Mouse (Mus musculus) hindbrain, embryonic 15.5 days (tissue): ENCODE results near the gene Ube2h. TPM values are rescaled to one million over a fixed set of nuclear protein-coding genes. Genes with fewer than 3 reads are reported as not detected.
"Not testable (repeated sequence)": the region's sequence is repeated elsewhere in the genome, so short reads cannot be mapped to it uniquely, and the experiment has no call there.

Experiments
- ATAC-seq: fragments of 200-750 bp; cut with Nextera tagmentation; 2 replicates; pipeline ENCODE4 v1.8.0; 2017; ENCODE audit warnings: low read depth, moderate number of reproducible peaks, moderate TSS enrichment; ENCODE audit not compliant: low FRiP score
- H3K27ac ChIP-seq: fragments of 300-500 bp; sonication (generic); replicated peaks from 2 replicates; pipeline ENCODE4 v1.5.1; 2015; ENCODE audit warnings: mild to moderate bottlenecking, inconsistent platforms
- H3K27me3 ChIP-seq: fragments of 300-500 bp; sonication (generic); 2 replicates; pipeline ENCODE4 v1.6.1; 2015; ENCODE audit warnings: control low read depth, inconsistent platforms
- H3K36me3 ChIP-seq: fragments of 300-500 bp; sonication (generic); 2 replicates; pipeline ENCODE4 v1.6.1; 2015; ENCODE audit warnings: control low read depth, inconsistent platforms
- H3K4me1 ChIP-seq: fragments of 300-500 bp; sonication (generic); replicated peaks from 2 replicates; pipeline ENCODE4 v1.6.1; 2015; ENCODE audit warnings: control low read depth, inconsistent platforms
- H3K4me2 ChIP-seq: fragments of 300-500 bp; sonication (generic); 2 replicates; pipeline ENCODE4 v1.6.1; 2015; ENCODE audit warnings: moderate library complexity, mild to moderate bottlenecking, inconsistent platforms
- H3K4me3 ChIP-seq: fragments of 300-500 bp; sonication (generic); 2 replicates; pipeline ENCODE4 v1.5.1; 2015; ENCODE audit warnings: mild to moderate bottlenecking, inconsistent platforms
- H3K9ac ChIP-seq: fragments of 300-500 bp; sonication (generic); 2 replicates; pipeline ENCODE4 v1.6.1; 2015; ENCODE audit warnings: inconsistent platforms
- H3K9me3 ChIP-seq: fragments of 300-500 bp; sonication (generic); 2 replicates; pipeline ENCODE4 v1.6.1; 2016; ENCODE audit warnings: control low read depth, inconsistent platforms
- WGBS: fragments of 180-500 bp; shearing (Covaris S2); methylation state at CpG from one replicate; pipeline ENCODE4 v1.1.7; 2015; 5-methylcytosine and 5-hydroxymethylcytosine counted together
- polyA plus RNA-seq: library from polyadenylated mRNA; unstranded; fragments of >200 nt; fragmentation: Nextera tagmentation; extraction: Ambion mirVana; gene quantifications from 2 replicates; pipeline ENCODE4 v1.2.1, GENCODE M21; 2015

Gene Ube2h
- polyA plus RNA-seq, 1 experiment from 2014 or later = 59.5 TPM

GRCm38 (mm10) chr6:30321002-30321401 lies 16.7 kb upstream of the Ube2h start:
- no peaks in the 10 kb centered on the region for H3K36me3 ChIP-seq
- no peaks in the 10 kb centered on the region for H3K27me3 ChIP-seq
- WGBS = 62% methylated on average over 4 of the region's 4 CpGs
- H3K9ac ChIP-seq = no peak overlapping the region
- no peak overlapping the region for H3K4me2 ChIP-seq
- no peak for ATAC-seq
- H3K27ac ChIP-seq = no peak overlapping the region
- no peaks in the 10 kb centered on the region for H3K9me3 ChIP-seq
- no peaks in the 10 kb centered on the region for H3K4me1 ChIP-seq
- no peak overlapping the region for H3K4me3 ChIP-seq

DNA sequence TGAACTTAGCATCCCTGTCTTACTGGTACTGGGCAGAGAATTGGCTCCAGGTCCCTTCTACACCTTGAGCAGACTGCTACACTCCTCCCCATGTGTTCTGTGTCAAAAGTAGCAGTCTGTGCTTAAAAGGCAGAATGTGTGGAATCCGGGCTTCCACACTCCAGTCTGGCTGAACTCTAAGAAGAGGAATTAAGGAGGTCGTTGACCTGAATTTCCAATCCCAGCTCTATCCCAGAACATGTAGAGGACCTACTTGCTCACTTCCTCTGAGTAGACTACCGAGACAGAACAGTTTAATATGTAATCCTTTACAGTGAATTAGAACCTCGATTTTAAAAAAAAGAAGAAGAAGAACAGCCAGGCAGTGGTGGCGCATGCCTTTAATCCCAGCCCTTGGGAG lies 14.9 kb upstream of the Ube2h start:
- no peaks in the 10 kb centered on the region for H3K27me3 ChIP-seq
- no peak overlapping the region for H3K27ac ChIP-seq
- H3K9ac ChIP-seq = no peak overlapping the region
- H3K36me3 ChIP-seq = no peaks in the 10 kb centered on the region
- no peak overlapping the region for H3K4me3 ChIP-seq
- WGBS = 89% methylated on average over 5 of the region's 5 CpGs
- H3K4me2 ChIP-seq = no peak overlapping the region
- ATAC-seq = no peak
- H3K9me3 ChIP-seq = no peaks in the 10 kb centered on the region
- no peaks in the 10 kb centered on the region for H3K4me1 ChIP-seq

DNA sequence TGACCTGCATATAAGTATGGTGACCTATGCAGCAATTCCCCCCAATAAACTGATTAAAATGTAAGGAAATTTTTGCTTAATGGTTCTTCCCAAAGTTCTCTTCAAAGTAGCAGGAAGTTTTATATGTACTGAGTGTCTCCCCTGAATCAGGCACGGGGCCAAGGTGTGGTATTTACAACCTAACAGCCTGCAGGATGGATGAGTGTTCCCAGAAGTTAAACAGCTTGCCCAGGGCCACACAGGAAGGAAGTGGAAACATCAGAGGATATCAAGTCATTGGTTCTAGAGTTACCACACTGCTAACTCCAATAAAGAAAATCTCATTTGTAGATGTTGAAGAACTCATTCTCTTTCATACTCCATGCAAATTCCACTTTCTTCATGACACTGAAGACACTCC lies 7.7 kb upstream of the Ube2h start:
- Histone ChIP-seq H3K9ac (no peak overlapping the region), H3K4me2 (no peak overlapping the region), H3K36me3 (no peaks in the 10 kb centered on the region), H3K27ac (no peak overlapping the region), H3K27me3 (no peaks in the 10 kb centered on the region), H3K4me3 (no peak overlapping the region), H3K9me3 (no peaks in the 10 kb centered on the region), H3K4me1 (no peaks in the 10 kb centered on the region)
- no peak for ATAC-seq
- WGBS = 68% methylated on average over 1 of the region's 1 CpGs

DNA sequence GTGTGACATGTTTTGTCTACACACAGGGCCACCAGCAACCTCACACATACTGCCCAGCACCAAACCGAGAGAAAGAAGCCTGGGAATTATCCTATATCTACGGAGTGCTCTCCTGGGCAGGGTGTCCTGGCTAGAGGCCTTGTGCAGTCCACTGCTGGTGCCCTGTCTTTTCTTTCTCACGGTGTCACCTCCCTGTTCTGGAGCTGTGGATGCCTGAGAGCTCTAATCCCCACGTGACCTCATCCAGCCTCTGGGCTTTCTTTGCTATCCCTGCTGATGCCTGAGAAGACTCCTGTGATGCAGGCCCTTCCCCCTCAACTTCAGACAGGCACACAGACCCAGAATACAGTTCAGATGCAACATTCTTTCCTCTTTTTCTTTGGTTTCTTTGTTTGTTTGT lies 4.4 kb upstream of the Ube2h start:
- WGBS = 47% methylated on average over 4 of the region's 4 CpGs

GRCm38 (mm10) chr6:30307691-30308090 lies 3.4 kb upstream of the Ube2h start:
- 80% methylated on average over 9 of the region's 9 CpGs for whole genome bisulfite sequencing
- H3K27ac ChIP-seq = no peak overlapping the region
- H3K27me3 ChIP-seq = no peaks in the 10 kb centered on the region
- H3K9ac ChIP-seq = no peak overlapping the region
- H3K36me3 ChIP-seq = no peaks in the 10 kb centered on the region
- no peaks in the 10 kb centered on the region for H3K9me3 ChIP-seq
- ATAC-seq = no peak
- H3K4me2 ChIP-seq = no peak overlapping the region
- peaks cover 7% of the 10 kb centered on the region for H3K4me1 ChIP-seq
- H3K4me3 ChIP-seq = no peak overlapping the region

More for the DNA sequence above, 4.4 kb upstream of the Ube2h start:
- ATAC-seq = no peak
- no peak overlapping the region for H3K4me2 ChIP-seq
- H3K4me3 ChIP-seq = no peak overlapping the region
- H3K36me3 ChIP-seq = no peaks in the 10 kb centered on the region
- peaks cover 7% of the 10 kb centered on the region for H3K4me1 ChIP-seq
- no peak overlapping the region for H3K27ac ChIP-seq
- H3K9ac ChIP-seq = no peak overlapping the region
- no peaks in the 10 kb centered on the region for H3K9me3 ChIP-seq
- H3K27me3 ChIP-seq = no peaks in the 10 kb centered on the region

DNA sequence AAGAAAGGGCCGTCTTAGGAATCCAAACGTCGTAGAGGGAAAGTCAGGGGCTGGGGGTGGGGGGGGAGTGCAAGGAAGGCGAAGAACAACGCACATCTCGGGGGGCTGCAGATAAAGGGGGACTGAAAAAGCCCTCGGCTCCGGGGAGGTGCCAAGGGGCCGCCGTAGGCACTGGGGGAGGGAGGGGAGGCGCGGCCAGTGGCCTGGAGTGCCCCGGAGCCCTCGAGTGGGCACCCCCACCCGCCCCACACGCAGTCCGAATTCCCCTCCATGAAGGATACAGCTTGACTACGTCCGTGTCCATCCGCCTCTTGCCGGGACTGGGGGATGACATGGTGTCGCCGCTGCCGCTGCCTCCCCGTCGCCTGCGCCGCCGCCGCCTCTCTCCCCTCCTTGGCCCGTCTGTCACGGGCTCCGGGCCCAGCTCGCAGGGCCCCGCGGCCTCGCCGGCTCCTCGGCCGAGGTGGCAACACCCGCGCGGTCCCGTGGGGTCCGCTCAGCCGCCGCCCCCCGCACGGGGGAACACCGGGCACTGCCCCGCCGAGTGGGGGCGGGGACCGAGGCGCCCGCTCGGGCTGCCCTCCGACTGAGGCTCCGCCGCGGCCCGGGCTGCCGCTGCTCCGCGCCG lies 454 bp downstream of the Ube2h start:
- not testable (repeated sequence) for H3K9me3 ChIP-seq, H3K27me3 ChIP-seq, H3K36me3 ChIP-seq
- H3K9ac ChIP-seq = peak overlapping the region; percentile 68
- peak overlapping the region; percentile 94 for H3K4me2 ChIP-seq
- H3K27ac ChIP-seq = peak overlapping the region; percentile 95
- peaks cover 37% of the 10 kb centered on the region for H3K4me1 ChIP-seq
- H3K4me3 ChIP-seq = peak overlapping the region; percentile 57
- WGBS = under 1% methylated on average over 26 of the region's 66 CpGs
- peak; percentile 4 for ATAC-seq

DNA sequence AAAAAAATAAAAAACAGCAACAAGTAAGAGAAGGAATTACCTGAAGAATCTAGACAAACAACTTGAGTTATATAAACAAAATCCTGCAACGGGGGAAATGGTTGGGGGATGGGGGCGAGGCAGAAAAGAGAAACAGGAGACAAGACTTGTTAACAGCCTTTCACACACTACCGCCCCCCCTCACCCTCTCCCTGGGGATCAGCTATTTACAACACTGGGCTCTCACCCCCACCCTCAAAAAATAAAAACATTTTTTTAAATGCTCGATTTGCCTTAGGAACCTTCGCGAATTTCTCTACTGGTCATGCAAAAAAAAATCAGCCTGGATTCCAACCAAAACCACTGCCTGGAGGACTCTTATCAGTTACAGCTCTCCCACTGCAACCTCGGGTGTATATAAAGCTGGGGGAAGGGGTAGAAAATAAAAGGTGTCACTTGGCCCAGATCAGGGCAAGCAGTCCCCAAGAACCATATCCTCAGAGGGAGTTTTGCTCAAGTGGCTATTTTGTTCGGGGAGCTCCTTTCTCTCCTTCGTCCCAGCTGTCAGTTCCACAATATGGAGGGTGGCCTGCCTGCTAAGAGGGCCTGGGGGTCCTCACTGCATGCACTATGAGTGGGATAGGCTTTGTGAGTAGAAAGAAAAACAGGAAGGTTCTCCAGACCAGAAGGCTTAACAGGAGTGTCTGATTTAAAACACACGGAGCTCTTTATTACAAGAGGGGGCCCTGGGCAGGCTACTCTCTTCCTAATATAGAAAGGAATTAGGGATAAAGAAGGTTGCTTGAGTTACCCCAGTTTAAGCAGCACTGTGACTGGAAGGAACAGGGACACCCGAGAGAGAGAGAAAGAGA lies 1.3 kb downstream of the Ube2h start:
- peak overlapping the region; percentile 57 for H3K4me3 ChIP-seq
- WGBS = under 1% methylated on average over 11 of the region's 11 CpGs
- H3K36me3 ChIP-seq = peaks cover 4% of the 10 kb centered on the region
- H3K9ac ChIP-seq = peak overlapping the region; percentile 68
- H3K9me3 ChIP-seq = no peaks in the 10 kb centered on the region
- peaks cover 37% of the 10 kb centered on the region for H3K4me1 ChIP-seq
- H3K27ac ChIP-seq = peak overlapping the region; percentile 95
- H3K4me2 ChIP-seq = peak overlapping the region; percentile 94
- no peak for ATAC-seq
- H3K27me3 ChIP-seq = no peaks in the 10 kb centered on the region

- Histone ChIP-seq H3K4me2 (peak overlapping the region; percentile 94), H3K4me1 (peaks cover 37% of the 10 kb centered on the region), H3K27me3 (no peaks in the 10 kb centered on the region), H3K4me3 (peak overlapping the region; percentile 57), H3K9ac (peak overlapping the region; percentile 68), H3K36me3 (peaks cover 11% of the 10 kb centered on the region), H3K9me3 (no peaks in the 10 kb centered on the region), H3K27ac (peak overlapping the region; percentile 82)
- ATAC-seq = no peak
- WGBS = 5% methylated on average over 4 of the region's 4 CpGs
Measured at GRCm38 (mm10) chr6:30302156-30302555, 2.2 kb downstream of the Ube2h start.

- Histone ChIP-seq H3K9ac (peak overlapping the region; percentile 68), H3K4me3 (peak overlapping the region; percentile 57), H3K36me3 (peaks cover 14% of the 10 kb centered on the region), H3K9me3 (no peaks in the 10 kb centered on the region), H3K4me2 (peak overlapping the region; percentile 94), H3K4me1 (peaks cover 37% of the 10 kb centered on the region), H3K27ac (peak overlapping the region; percentile 82), H3K27me3 (no peaks in the 10 kb centered on the region)
- WGBS = under 1% methylated on average over 7 of the region's 7 CpGs
- ATAC-seq = no peak
Measured at GRCm38 (mm10) chr6:30300901-30301300, 3.4 kb downstream of the Ube2h start.

DNA sequence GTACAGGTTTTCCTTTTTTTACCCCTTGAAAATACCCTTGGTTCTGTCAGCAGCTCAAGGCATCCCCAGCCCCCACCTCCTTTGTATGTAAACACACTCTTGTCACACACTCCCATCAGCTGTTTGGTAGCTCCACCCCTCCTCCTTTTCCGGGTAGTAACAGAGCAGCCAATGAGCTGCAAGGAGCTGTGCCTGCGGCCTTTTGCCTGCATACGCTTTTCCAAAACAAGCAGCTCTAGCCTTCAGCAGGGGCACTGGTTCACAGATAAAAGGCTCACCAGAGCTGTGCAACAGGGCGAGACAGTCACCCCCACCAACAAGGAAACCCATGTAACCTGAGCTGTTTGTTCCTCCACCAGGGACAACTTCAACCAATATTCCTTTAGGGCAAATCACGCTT lies 4.0 kb downstream of the Ube2h start:
- Histone ChIP-seq H3K4me1 (peaks cover 37% of the 10 kb centered on the region), H3K27me3 (no peaks in the 10 kb centered on the region), H3K9ac (peak overlapping the region; percentile 68), H3K4me2 (peak overlapping the region; percentile 94), H3K4me3 (peak overlapping the region; percentile 57), H3K27ac (peak overlapping the region; percentile 82), H3K9me3 (no peaks in the 10 kb centered on the region), H3K36me3 (peaks cover 17% of the 10 kb centered on the region)
- peak; percentile 62; the same call in 1 of the 2 replicates for ATAC-seq
- WGBS = under 1% methylated on average over 5 of the region's 5 CpGs

DNA sequence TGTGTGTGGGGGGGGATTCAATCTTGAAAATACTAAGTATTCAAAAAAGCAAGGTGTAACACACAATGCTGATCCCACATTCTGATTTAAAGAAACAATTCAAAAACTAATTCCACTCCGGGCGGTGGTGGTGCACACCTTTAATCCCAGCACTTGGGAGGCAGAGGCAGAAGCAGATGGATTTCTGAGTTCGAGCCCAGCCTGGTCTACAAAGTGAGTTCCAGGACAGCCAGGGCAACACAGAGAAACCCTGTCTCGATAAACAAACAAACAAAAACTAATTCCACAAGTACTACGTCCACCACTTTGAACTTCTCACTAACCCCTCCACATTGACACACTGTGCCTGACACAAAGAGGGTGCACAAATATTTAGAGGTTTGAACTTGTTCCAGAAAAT lies 4.7 kb downstream of the Ube2h start:
- ATAC-seq = no peak
- 82% methylated on average over 5 of the region's 5 CpGs for WGBS

GRCm38 (mm10) chr6:30299116-30299515 lies 5.2 kb downstream of the Ube2h start:
- Histone ChIP-seq H3K4me2 (no peak overlapping the region), H3K36me3 (peaks cover 21% of the 10 kb centered on the region), H3K4me1 (peaks cover 30% of the 10 kb centered on the region), H3K27me3 (no peaks in the 10 kb centered on the region), H3K9ac (no peak overlapping the region), H3K9me3 (no peaks in the 10 kb centered on the region), H3K4me3 (no peak overlapping the region), H3K27ac (no peak overlapping the region)
- WGBS = 81% methylated on average over 1 of the region's 1 CpGs
- ATAC-seq = no peak

More for the DNA sequence above, 4.7 kb downstream of the Ube2h start:
- no peaks in the 10 kb centered on the region for H3K27me3 ChIP-seq
- H3K4me1 ChIP-seq = peaks cover 32% of the 10 kb centered on the region
- H3K4me3 ChIP-seq = peak overlapping the region; percentile 57; the same call in 1 of the 2 replicates
- no peak overlapping the region for H3K9ac ChIP-seq
- H3K36me3 ChIP-seq = peaks cover 21% of the 10 kb centered on the region
- H3K27ac ChIP-seq = peak overlapping the region; percentile 82
- peak overlapping the region; percentile 94 for H3K4me2 ChIP-seq
- no peaks in the 10 kb centered on the region for H3K9me3 ChIP-seq
